Mouse (Mus musculus): ENCODE results near the gene Rassf2. TPM values are rescaled to one million over a fixed set of nuclear protein-coding genes. Genes with fewer than 3 reads are reported as not detected.

Gene Rassf2
- polyA plus RNA-seq, 1 experiment = 9.1 TPM

- no peaks in the 10 kb centered on the region for H3K27me3 ChIP-seq (ENCODE audit: control insufficient read depth, insufficient read depth, low read length)
- no peak overlapping the region for H3K27ac ChIP-seq (ENCODE audit: control insufficient read depth, insufficient read depth, low read depth, low read length)
- H3K36me3 ChIP-seq (ENCODE audit: control insufficient read depth, insufficient read depth, low read length) = no peaks in the 10 kb centered on the region
- no peaks in the 10 kb centered on the region for H3K4me1 ChIP-seq (ENCODE audit: control insufficient read depth, insufficient read depth, low read length)
- no peak for TF ChIP-seq CTCF (IDR thresholded peaks at IDR 0.05; ENCODE audit: control insufficient read depth, insufficient read depth, insufficient replicate concordance, low read depth, low read length)
- no peak for TF ChIP-seq POLR2A (IDR thresholded peaks at IDR 0.05; ENCODE audit: control insufficient read depth, low read depth, low read length)
- H3K4me3 ChIP-seq (ENCODE audit: control insufficient read depth, low read depth, low read length) = no peak overlapping the region
Observed at GRCm38 (mm10) chr2:131940506-131940905, 89.6 kb downstream of the Rassf2 start.

Other genes starting within 250 kb of the Rassf2 start
- gene Erv3, start 170.5 kb downstream of the Rassf2 start, polyA plus RNA-seq (2012; rRNA removed) = 0.18 and 0.38 TPM in 2 replicates
- 11.5 and 14.5 TPM in 2 replicates for gene Prnp, start 120.3 kb downstream of the Rassf2 start, polyA plus RNA-seq (2012; rRNA removed)
- 0.06 TPM in 1 of 2 replicates, not detected in the other for gene Prn, start 120.3 kb downstream of the Rassf2 start, polyA plus RNA-seq (2012; rRNA removed)
- 57.2 and 107 TPM in 2 replicates for gene Prnd, start 79.4 kb downstream of the Rassf2 start, polyA plus RNA-seq (2012; rRNA removed)
- gene Slc23a2, start 114.8 kb upstream of the Rassf2 start, polyA plus RNA-seq (2012; rRNA removed) = 3.2 and 3.6 TPM in 2 replicates
- gene Tmem230, start 217.5 kb upstream of the Rassf2 start, polyA plus RNA-seq (2012; rRNA removed) = 120 and 139 TPM in 2 replicates
- gene Pcna, start 223.1 kb upstream of the Rassf2 start, polyA plus RNA-seq (2012; rRNA removed) = 75.1 and 84.2 TPM in 2 replicates
- 10.7 and 13.1 TPM in 2 replicates for gene Cds2, start 232.9 kb upstream of the Rassf2 start, polyA plus RNA-seq (2012; rRNA removed)

Data from testis, adult 2 months (tissue).